Mouse (Mus musculus) intestine, postnatal 0 days (tissue): Measurements from ENCODE around the gene Irf3. TPM values are rescaled to one million over a fixed set of nuclear protein-coding genes. Genes with fewer than 3 reads are reported as not detected.
A peak's percentile ranks its signal among the peaks of the same experiment; 100 is the strongest.

Source experiments
- ATAC-seq: fragments of 200-750 bp; cut with Nextera tagmentation; 2 replicates; pipeline ENCODE4 v1.8.0; 2017; ENCODE audit warnings: mild to moderate bottlenecking, moderate TSS enrichment, moderate library complexity
- H3K27ac ChIP-seq: fragments of 300-500 bp; sonication (generic); 2 replicates; pipeline ENCODE4 v1.5.1; 2014; ENCODE audit warnings: mild to moderate bottlenecking, low read depth, low read length, moderate library complexity
- H3K27me3 ChIP-seq: fragments of 300-500 bp; sonication (generic); replicated peaks from 2 replicates; pipeline ENCODE4 v1.6.1; 2014; ENCODE audit warnings: low read length, mixed read lengths; ENCODE audit not compliant: control insufficient read depth, insufficient read depth
- H3K36me3 ChIP-seq: fragments of 300-500 bp; sonication (generic); 2 replicates; pipeline ENCODE4 v1.6.1; 2014; ENCODE audit warnings: mild to moderate bottlenecking, moderate library complexity; ENCODE audit not compliant: control insufficient read depth, insufficient read depth
- H3K4me1 ChIP-seq: fragments of 300-500 bp; sonication (generic); replicated peaks from 2 replicates; pipeline ENCODE4 v1.6.1; 2014; ENCODE audit warnings: antibody characterized with exemption, low read length, mixed read lengths; ENCODE audit not compliant: control insufficient read depth, insufficient read depth
- H3K4me2 ChIP-seq: fragments of 300-500 bp; sonication (generic); replicated peaks from 2 replicates; pipeline ENCODE4 v1.6.1; 2014; ENCODE audit warnings: low read depth, mild to moderate bottlenecking, moderate library complexity
- H3K4me3 ChIP-seq: fragments of 300-500 bp; sonication (generic); 2 replicates; pipeline ENCODE4 v1.5.1; 2014; ENCODE audit warnings: low read depth, low read length
- H3K9ac ChIP-seq: fragments of 300-500 bp; sonication (generic); 2 replicates; pipeline ENCODE4 v1.6.1; 2014; ENCODE audit warnings: mild to moderate bottlenecking, low read depth, low read length
- H3K9me3 ChIP-seq: fragments of 300-500 bp; sonication (generic); 2 replicates; pipeline ENCODE4 v1.6.1; 2016; ENCODE audit warnings: mixed run types; ENCODE audit not compliant: control insufficient read depth
- CTCF ChIP-seq: sonication (generic); IDR thresholded peaks from 2 replicates; pipeline ENCODE4 v1.5.1; 2016; ENCODE audit warnings: low read depth, mild to moderate bottlenecking, control low read depth, antibody characterized with exemption, moderate library complexity
- WGBS: fragments of 180-500 bp; shearing (Covaris S2); extraction: QIAGEN DNeasy Blood & Tissue Kit; methylation state at CpG from one replicate; pipeline ENCODE4 v1.1.7; 2014; 5-methylcytosine and 5-hydroxymethylcytosine counted together
- polyA plus RNA-seq: library from polyadenylated mRNA; unstranded; fragments of >200 nt; fragmentation: Nextera tagmentation; extraction: Ambion mirVana; gene quantifications from 2 replicates; pipeline ENCODE4 v1.2.1, GENCODE M21; 2015

Gene Irf3
- polyA plus RNA-seq, 1 experiment from 2014 or later, result 53.2 TPM

GRCm38 (mm10) chr7:44960512-44960910 lies 36.9 kb upstream of the Irf3 start:
- H3K4me1 ChIP-seq, result no peaks in the 10 kb centered on the region
- TF ChIP-seq CTCF, result no peak

GRCm38 (mm10) chr7:44962337-44962736 lies 35.1 kb upstream of the Irf3 start:
- ATAC-seq, result no peak

More at GRCm38 (mm10) chr7:44960512-44960910, 36.9 kb upstream of the Irf3 start:
- Histone ChIP-seq H3K27ac (no peak overlapping the region), H3K27me3 (no peaks in the 10 kb centered on the region), H3K4me3 (no peak overlapping the region), H3K9ac (no peak overlapping the region), H3K4me2 (no peak overlapping the region), H3K9me3 (no peaks in the 10 kb centered on the region), H3K36me3 (peaks cover 7% of the 10 kb centered on the region; the same call in 1 of the 2 replicates)
- 89% methylated on average over 13 of the region's 13 CpGs for WGBS
- no peak for ATAC-seq

GRCm38 (mm10) chr7:44962831-44963230 lies 34.6 kb upstream of the Irf3 start:
- H3K4me3 ChIP-seq, result no peak overlapping the region
- 88% methylated on average over 5 of the region's 5 CpGs for WGBS
- no peak for ATAC-seq
- H3K4me1 ChIP-seq, result no peaks in the 10 kb centered on the region
- H3K36me3 ChIP-seq, result peaks cover 7% of the 10 kb centered on the region; the same call in 1 of the 2 replicates
- no peak overlapping the region for H3K4me2 ChIP-seq
- H3K27ac ChIP-seq, result no peak overlapping the region
- no peak for TF ChIP-seq CTCF
- no peak overlapping the region for H3K9ac ChIP-seq
- H3K9me3 ChIP-seq, result no peaks in the 10 kb centered on the region
- H3K27me3 ChIP-seq, result no peaks in the 10 kb centered on the region

More at GRCm38 (mm10) chr7:44962337-44962736, 35.1 kb upstream of the Irf3 start:
- Histone ChIP-seq H3K4me1 (no peaks in the 10 kb centered on the region), H3K9ac (no peak overlapping the region), H3K27ac (no peak overlapping the region), H3K36me3 (peaks cover 7% of the 10 kb centered on the region; the same call in 1 of the 2 replicates), H3K27me3 (no peaks in the 10 kb centered on the region), H3K9me3 (no peaks in the 10 kb centered on the region), H3K4me3 (no peak overlapping the region), H3K4me2 (no peak overlapping the region)
- no peak for TF ChIP-seq CTCF
- 50% methylated on average over 8 of the region's 8 CpGs for WGBS

- Histone ChIP-seq H3K4me3 (no peak overlapping the region), H3K9me3 (no peaks in the 10 kb centered on the region), H3K36me3 (peaks cover 7% of the 10 kb centered on the region; the same call in 1 of the 2 replicates), H3K4me1 (no peaks in the 10 kb centered on the region), H3K9ac (no peak overlapping the region), H3K4me2 (no peak overlapping the region), H3K27me3 (no peaks in the 10 kb centered on the region), H3K27ac (no peak overlapping the region)
- ATAC-seq, result no peak
- no peak for TF ChIP-seq CTCF
- 93% methylated on average over 13 of the region's 13 CpGs for WGBS
These were observed 32.5 kb upstream of the Irf3 start for GRCm38 (mm10) chr7:44964990-44965389.

GRCm38 (mm10) chr7:44965975-44966374 lies 31.5 kb upstream of the Irf3 start:
- WGBS, result 70% methylated on average over 7 of the region's 7 CpGs
- Histone ChIP-seq H3K9me3 (no peaks in the 10 kb centered on the region), H3K36me3 (peaks cover 7% of the 10 kb centered on the region; the same call in 1 of the 2 replicates), H3K9ac (no peak overlapping the region), H3K4me2 (no peak overlapping the region), H3K27me3 (no peaks in the 10 kb centered on the region), H3K4me1 (peaks cover 3% of the 10 kb centered on the region; the same call in 1 of the 2 replicates), H3K4me3 (no peak overlapping the region), H3K27ac (no peak overlapping the region)
- peak; percentile 48 for TF ChIP-seq CTCF
- no peak for ATAC-seq

- peak; percentile 40 for TF ChIP-seq CTCF
- WGBS, result 63% methylated on average over 15 of the region's 15 CpGs
These were observed 30.8 kb upstream of the Irf3 start for GRCm38 (mm10) chr7:44966638-44967037.

More at GRCm38 (mm10) chr7:44966638-44967037, 30.8 kb upstream of the Irf3 start:
- H3K4me2 ChIP-seq, result no peak overlapping the region
- H3K27me3 ChIP-seq, result no peaks in the 10 kb centered on the region
- H3K9me3 ChIP-seq, result no peaks in the 10 kb centered on the region
- H3K36me3 ChIP-seq, result peaks cover 7% of the 10 kb centered on the region; the same call in 1 of the 2 replicates
- H3K9ac ChIP-seq, result no peak overlapping the region
- no peak overlapping the region for H3K27ac ChIP-seq
- H3K4me1 ChIP-seq, result peaks cover 4% of the 10 kb centered on the region; the same call in 1 of the 2 replicates
- no peak overlapping the region for H3K4me3 ChIP-seq
- no peak for ATAC-seq
